Mouse (Mus musculus) spleen, postnatal 36 days (tissue): ENCODE measurements around the gene P2ry14.
"Not testable (repeated sequence)": the region's sequence is repeated elsewhere in the genome, so short reads cannot be mapped to it uniquely, and the experiment has no call there.

Source experiments
- DNase-seq, 2 experiments: peaks; one replicate each; pipeline ENCODE4 v3.0.0; 2022; ENCODE audit warnings: low spot score in 2 of 2, mixed read lengths in 1 of 2

The P2ry14 gene

DNA sequence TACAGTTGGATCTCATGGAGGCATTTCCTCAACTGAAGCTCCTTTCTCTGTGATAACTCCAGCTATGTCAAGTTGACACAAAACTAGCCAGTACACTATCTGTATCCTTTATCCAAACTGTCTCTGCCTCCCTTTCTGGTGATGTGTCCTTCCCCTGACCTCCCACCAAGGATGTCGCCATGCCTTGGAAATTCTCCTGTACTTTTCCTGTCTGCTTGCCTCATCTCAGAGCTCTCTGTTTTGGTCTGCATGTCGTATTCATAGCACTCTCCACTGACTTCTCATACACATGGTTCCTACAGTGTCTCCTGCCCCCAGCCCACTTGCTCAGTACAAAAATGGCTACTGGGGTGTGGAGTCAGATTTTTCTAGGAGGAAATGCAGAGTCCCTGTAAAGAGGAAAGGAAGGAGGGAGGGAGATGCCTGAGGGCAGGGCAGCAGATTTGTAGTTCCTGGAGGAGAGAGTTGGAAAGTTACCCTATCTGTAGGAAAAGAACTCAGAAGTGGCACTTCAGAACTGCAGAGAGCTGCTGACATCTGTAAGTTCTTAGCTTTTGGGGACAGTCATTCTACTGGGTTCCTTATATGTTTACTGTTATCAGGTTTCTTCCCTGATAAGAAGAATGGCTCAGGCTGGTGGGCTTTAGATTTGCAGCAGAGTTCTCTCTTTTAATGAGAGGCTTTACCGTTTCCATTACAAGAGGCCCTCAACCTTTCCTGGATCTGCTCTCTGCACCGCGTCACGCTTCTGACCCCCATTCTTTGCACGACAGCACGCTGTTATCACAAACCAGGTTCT, 11.7 kb downstream of the P2ry14 start:
- no peak for DNase-seq

DNA sequence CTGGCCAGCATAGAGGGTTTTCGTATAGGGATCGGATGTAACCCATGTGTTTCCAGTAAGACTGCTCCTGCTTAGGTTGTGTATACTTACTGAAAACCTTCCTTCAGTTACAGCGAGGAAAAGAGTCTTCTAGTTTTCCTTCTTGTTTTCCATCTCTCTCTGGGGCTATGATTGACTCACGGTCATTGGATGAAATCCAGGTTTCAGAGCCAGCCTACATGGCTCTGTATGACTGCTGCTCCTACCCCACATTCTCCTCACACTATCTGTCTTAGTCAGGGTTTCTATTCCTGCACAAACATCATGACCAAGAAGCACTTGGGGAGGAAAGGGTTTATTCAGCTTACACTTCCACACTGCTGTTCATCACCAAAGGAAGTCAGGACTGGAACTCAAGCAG, 12.5 kb downstream of the P2ry14 start:
- DNase-seq: not testable (repeated sequence)

DNA sequence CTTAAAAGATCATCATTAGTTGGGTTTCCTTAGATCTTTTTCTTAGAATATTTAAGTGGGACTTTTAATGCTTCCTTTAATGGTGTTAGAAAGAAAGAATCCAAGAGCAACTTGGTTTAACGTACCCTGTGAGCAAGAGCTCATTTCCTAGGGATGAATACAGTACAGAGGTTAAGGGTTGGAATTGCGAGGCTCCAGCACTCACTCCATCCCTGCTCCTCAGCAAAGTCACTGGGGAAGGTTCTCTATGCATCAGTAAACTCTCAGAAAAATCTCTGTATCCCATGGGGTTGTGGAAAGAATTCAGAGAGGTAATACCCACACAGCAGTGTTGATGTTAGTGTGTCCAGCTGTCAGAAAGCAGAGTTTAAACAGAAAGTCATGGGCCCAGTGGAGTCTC, 13.3 kb downstream of the P2ry14 start:
- DNase-seq: no peak

DNA sequence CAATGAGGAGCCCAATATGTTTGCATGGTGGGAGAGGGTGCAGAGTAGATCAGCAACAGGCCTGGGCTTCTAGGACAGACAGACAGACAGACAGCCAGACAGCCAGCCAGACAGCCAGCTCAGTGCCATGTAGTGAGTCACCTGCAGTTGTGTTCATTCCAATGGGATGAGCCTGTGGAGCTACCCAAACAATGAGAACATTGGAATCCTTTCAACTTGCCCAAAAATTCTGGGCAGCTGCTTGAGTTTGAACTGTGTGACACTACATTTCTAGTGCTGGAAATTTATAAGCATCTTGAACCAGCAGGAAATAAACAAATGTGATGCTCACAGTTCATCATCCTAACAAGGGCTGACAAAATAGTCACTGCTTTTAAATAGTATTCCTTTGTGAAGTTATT, 13.8 kb downstream of the P2ry14 start:
- DNase-seq: no peak

DNA sequence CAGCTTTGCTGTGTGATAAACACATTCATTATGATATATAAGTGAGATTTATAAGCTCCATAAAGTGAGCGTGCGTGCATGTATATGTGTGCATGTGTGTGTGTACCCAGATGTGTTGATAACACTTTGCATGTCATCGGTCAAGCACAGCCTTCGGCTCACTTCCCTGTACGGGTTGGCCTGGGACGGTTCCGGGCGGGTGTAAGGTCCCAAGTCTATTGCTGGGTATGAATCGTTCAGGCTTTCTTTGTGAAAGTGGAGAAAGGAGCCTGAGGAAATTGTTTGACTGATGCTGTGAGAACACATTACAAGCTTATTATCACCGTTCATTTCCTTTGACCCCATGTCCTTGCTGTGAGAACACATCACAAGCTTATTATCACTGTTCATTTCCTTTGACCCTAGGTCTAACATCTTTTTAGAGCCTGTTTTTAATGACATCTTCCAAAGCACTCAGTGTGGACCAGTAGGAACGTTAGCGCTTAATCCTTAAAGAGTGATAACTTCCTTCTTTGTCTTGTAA, 14.4 kb downstream of the P2ry14 start:
- DNase-seq: no peak

DNA sequence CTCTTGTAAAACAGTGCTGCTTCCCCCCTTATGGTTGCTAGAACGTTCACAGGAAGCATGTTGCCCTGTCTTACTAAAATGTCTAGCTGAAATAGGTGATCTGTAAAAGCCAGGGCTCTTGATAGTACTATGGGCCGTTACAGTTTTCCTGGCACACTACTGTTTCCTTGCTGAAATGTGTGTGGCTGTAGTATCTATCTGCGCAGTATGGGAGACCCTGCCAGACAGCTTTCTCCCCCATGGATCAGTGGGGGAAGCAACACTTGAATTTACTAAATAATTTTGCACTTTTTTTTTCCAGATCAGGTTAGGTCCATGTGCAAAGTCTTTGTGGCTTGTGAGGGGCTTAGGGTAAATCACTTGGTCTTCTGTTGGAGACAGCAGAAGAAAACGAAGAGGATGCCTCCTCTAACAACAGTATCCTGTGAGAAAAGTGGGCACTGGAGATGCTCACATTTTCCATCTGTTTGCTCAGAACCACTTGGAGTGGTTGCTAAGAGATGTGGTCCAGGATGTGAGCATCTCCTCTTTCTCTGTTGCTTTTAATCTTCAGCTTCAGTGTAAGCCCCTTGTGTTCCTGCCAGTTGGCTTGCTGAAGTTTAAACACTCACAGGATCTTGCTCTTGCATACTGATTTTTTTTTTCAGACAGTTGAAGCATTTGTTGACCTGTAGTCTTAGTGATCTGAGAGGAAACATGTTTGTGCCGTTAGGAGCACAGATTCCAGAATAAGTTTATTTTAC, 17.3 kb downstream of the P2ry14 start:
- no peak for DNase-seq

DNA sequence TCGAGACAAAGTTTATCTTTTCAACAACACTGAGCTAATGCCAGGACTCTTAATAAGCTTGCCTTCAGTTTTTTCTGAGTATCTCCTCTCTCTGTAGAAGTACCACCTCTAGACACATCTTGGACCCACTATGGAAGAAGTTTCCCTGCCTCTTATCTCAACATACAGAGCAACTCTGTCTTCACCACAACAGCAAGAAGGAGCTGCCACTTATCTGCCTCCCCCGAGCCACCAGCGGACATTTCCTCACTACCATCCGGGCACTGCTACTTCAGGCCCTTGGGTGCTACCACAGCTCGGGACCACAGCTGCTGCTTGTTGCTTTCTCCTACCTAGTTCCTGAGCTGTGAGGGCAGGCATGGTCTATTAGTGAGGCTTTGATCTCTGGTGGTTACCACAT, 20.2 kb downstream of the P2ry14 start:
- no peak for DNase-seq

DNA sequence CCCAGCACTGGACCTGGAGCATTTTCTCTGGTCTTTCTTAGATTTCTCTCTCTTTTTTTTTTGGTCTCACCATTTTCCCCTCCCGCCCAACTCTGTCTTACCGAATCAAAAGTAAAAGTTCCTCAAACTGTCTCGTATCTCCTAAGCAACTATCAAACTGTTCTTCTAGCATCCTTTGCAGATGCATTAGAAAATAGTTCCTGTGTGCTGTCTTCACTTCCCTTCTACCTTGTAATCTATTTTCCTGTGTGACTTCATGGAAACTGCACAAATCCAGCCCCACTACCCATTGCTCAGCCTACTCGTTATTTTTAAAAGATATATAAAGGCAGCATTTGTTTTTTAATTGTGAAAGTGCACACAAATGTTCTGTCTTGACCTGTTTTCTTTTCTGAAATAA, 21.5 kb downstream of the P2ry14 start:
- DNase-seq: no peak

DNA sequence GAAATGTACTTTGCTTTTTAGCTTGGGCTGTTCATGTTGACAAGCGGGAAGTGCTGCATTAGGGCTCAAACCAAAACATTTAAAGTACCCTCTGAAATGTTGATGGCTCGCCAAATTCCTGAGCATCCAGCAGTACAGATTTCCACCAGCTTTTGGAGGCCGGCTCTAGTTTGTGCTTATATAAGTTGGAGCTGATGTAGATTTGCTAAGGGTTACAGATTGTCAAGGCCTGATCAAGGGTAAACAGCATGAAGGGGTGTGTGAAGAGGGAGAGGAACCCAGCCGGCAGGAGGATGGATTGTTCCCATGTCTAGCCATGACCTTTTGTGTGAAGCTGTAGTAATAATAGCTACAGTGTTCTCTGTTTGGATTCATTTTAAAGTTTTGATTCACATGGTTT, 22.3 kb downstream of the P2ry14 start:
- no peak for DNase-seq

DNA sequence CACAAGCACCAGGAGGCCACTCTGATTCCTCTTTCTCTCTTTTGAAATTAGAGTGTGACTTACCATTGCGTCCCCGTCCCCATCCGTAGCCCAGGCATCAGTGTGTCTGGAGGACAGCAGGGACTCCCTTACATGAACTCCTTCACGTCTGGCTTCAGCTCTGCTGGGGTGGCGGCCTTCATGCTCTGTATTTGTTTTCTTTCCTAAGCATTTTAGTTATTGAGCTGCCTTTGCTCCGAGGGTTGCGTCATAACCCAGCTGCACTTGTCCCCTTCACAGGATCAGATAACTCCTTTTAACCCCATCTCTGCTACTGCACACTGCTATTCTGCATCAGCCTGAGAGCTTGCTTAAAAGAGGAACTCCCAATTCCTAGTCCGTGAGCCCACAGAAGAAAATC, 23.0 kb downstream of the P2ry14 start:
- no peak for DNase-seq

DNA sequence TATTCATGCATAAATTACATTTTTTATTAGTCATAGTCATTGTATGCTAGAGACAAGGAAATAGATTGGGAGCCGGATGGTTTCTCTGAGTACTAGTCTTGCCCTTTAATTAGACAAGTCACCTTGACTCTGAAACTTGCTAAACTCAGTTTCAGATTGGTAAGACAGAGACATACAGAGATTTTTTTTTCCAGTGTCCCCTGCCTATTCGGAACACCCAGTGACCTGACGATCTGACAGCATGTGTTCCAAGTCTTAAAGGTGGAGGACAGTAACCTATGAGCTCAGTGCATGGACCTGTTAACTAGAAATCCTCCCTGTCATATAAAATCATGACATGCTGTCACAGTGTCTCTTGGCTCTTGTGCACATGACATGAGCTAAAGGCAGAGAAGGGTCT, 23.9 kb downstream of the P2ry14 start:
- DNase-seq: no peak

DNA sequence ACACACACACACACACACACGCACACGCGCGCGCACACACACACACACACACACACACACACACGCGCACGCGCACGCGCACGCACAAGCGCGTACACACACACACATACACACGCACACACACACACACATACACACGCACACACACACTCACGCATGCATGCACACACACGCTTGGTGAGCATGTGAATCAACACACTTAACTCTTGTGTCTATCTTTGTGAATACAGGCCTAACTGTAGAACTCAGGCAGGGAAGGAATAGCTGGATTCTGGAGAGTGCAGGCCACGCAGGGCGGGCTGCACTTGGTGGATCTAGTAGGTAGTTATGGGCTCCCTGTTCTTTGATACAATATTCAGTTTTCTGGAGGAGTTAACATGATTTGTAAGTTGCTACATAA, 24.7 kb downstream of the P2ry14 start:
- DNase-seq: no peak

DNA sequence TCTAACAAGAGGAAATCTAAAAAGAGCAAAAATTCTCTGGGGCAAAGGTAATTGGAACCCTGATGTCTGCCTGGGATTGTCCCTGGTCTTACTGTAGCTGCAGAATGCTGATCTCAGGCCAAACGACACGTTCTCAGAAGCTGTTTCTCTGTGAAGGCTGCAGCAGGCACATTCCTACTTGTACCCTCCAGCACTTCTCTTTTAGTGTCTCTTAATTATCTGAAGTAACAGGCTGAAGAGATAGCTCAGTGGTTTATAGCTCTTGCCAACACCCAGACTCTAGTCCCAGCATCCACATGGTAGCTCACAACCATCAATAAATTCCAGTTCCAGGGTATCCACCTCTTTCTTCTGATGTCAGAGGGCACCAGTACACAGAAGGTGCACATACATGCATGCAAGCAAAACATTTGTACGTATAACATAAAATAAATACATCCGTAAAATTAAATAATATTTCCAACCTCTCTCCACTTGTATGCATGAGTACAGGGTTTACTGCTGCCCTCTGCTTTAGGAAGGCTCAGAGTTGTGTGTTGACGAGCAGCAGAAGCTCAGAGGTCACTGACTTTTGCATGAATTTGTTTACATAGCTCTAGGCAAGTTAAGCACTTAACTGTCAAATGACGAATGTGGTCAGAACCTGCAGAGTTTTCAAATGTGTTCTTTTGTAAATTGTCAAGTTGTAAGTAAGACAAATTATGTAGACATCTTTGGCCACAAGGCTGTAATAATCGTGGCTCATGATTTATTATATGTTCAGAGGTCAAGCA, 27.4 kb downstream of the P2ry14 start:
- DNase-seq: no peak

DNA sequence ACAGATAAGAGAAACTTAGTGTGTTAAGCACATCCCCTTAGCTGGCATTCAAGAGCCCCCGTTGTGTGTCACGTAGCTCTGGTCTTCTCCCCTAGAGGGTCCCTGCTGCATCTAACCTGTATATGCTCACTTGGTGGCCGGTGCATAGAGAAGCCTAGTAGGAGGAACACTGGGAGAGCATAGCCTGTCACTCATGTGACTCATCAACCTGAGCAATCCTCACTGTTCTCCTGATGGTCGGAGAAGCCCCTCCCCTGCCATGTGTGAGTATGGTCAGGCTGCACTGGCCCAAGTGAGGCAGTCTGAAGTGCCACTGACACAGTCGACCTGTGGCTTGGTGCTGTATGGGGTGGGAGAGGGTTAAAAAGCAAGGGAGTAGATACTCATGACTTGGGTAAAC, 28.4 kb downstream of the P2ry14 start:
- DNase-seq: no peak

DNA sequence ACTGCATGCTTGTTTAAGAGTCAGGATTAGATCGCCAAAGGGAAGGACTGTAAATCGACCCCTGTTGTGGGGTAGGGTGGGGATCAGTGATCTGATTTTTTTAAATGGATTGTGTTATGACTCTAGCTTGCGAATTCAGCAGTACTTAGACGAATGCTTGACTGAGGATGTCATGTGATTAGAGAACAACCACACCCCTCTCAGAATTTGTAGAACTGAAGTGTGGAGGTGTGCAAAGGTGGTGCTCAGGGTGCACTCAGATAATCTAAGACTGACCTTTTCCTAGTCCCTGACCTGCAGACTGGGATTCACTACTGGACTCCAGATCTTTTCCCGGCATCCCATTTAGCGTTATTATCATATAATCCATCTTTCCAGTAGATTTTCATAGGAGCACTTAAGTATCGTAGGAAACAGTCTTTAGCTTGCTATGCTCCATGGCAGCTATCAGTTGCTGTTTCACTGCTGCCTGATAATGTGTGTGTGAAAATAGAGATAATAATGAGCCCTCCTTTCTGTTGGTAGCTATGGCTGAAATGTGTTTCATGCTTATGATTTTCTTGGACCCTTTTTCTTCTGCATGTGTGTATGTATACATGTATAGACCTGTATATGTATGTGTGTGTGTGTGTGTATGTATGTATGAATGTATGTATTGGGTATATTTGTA, 31.5 kb downstream of the P2ry14 start:
- DNase-seq: no peak

DNA sequence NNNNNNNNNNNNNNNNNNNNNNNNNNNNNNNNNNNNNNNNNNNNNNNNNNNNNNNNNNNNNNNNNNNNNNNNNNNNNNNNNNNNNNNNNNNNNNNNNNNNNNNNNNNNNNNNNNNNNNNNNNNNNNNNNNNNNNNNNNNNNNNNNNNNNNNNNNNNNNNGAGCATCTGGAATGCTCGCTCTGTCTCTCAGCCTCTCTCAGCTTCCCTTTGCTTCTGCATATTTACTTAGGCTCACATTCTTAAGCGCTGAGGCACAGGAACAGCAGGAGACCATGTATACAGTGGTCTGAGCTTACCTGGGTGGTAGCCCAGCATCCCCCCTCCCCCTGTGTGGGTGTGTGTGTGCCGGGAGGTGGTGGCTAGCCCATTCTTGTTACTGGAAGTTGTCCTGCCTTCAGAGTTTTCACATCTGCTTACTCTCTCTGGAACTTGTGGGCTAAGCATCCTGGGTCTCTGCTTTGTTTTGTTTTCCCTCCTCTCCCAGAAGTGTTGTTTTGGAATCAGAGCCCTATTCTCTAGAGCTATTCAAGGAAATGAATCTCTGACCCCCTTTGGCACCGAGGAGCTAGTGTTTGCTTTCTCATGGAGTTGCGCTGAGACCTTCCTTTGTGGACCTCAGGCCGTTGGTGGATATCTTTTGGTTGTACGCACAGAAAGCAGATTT, 32.2 kb downstream of the P2ry14 start:
- DNase-seq: no peak

DNA sequence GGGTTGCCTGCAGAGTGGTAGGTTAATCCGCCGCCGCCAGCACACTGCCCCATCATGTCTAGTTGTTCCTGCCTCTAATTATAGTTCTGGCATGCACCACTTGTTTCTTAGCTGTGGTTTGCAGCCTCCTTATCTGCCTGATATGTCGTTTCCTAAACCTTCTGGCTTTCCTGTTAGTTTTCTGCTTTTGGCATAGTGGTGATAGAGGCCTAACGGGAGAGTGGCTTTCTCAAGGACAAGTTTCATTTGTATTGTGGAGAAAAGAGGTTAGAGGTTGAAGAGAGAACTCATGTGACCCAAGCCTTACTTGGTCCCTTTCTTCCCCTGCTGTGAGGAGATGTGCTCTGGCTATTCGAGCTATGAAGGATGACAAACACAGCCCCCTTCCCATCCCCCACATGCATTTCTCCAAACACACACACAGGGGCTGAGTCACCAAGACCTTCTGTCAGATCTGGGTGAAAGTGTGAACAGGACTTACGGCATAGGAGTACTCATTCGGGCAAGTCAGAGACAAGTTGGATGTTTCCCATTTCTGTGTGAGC, 39.4 kb downstream of the P2ry14 start:
- peak; percentile 28 to 37 for DNase-seq

DNA sequence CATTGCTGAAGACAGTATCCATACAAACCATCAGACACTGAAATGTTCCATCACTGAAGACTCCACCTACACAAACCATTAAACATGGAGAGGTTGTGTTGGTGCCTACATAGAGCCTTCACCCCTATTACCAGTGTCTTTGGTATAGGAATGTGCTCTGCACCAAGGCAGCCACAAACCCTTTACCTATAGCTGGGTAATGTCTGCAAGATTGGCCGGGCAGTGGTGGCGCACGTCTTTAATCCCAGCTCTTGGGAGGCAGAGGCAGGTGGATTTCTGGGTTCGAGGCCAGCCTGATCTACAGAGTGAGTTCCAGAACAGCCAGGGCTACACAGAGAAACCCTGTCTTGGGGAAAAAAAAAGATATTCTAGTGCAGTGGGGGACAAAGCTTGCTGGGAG, 40.1 kb downstream of the P2ry14 start:
- not testable (repeated sequence) for DNase-seq

DNA sequence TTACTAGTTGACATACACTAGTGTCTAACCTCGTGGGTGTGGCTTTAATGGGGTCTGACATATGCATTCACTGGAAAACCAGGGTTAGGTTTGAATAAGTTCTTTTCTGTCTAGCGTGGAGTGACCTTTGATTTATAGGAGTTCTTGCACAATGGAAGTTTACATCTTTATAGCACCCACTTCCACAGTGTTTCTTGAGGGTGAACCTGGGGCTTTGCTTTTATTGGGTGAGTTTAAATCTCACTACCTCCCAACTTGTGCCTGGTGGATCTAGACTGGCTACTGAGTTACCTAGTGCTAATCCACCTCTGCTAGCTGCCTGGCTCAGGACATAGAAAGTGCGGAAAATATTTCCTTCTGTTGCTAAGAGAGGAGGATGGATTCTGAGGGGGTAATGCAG, 41.5 kb downstream of the P2ry14 start:
- no peak for DNase-seq

DNA sequence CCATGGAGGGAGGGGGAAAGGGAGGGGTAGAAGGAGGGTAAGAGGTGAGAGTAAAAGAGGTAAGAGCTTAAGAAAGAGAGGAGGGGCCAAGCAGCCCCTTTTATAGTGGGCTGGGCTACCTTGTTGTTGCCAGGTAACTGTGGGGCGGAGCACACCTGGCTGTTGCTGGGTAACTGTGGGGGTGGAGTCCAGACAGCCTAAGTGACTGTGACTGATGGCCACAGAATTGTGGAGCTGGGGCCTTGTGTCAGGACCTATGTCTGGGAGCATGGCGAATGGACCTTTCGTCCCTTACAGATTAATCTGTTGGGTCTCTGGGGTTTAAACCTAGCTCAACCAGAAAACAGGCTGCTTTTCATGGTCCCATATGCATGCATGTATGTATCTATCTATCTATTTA, 43.6 kb downstream of the P2ry14 start:
- DNase-seq: not testable (repeated sequence)

DNA sequence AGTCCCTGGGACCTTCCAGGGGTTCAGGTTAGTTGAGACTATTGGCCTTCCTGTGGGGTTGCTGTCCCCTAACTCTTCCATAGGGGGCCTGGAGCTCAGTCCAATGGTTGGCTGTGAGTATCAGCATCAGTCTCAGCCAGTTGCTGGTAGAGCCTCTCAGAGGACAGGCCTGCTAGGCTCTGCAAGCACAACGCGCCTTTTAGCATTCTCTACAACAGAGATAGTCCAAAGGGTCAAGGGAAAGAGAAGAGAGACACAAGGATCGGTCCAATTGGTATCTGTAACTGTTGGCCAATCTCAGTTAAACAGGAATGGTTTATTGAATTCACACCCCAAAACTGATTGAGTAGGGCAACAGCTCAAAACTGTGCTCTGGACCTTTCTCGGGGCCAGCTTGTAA, 46.0 kb downstream of the P2ry14 start:
- DNase-seq: no peak
